Mouse (Mus musculus): ENCODE data around the gene Cactin. TPM values are rescaled to one million over a fixed set of nuclear protein-coding genes. Genes with fewer than 3 reads are reported as not detected.

Gene Cactin
- polyA plus RNA-seq, 1 experiment, result 18.2 TPM

GRCm38 (mm10) chr10:81358209-81358608, 37.3 kb downstream of the Cactin start:
- Histone ChIP-seq H3K27me3 (ENCODE audit: control insufficient read depth, insufficient read depth, low read length, poor library complexity, severe bottlenecking) (no peaks in the 10 kb centered on the region), H3K27ac (ENCODE audit: insufficient read depth, low read length) (no peak overlapping the region), H3K4me3 (ENCODE audit: low read depth, low read length) (peak overlapping the region; percentile 96), H3K9ac (ENCODE audit: low read depth, poor library complexity, severe bottlenecking) (peak overlapping the region; percentile 83), H3K4me1 (ENCODE audit: control insufficient read depth, insufficient read depth, low read length) (peaks cover 7% of the 10 kb centered on the region), H3K36me3 (ENCODE audit: control insufficient read depth, insufficient read depth, low read length, poor library complexity, severe bottlenecking) (no peaks in the 10 kb centered on the region), H3K9me3 (replicated peaks; ENCODE audit: control insufficient read depth, insufficient read depth, low read length, poor library complexity, severe bottlenecking) (no peaks in the 10 kb centered on the region)
- no peak for TF ChIP-seq EP300 (IDR thresholded peaks at IDR 0.05; ENCODE audit: insufficient read depth, low read depth, low read length)
- TF ChIP-seq CTCF (IDR thresholded peaks at IDR 0.05; ENCODE audit: low read depth, low read length), result no peak
- no peak for TF ChIP-seq POLR2A (IDR thresholded peaks at IDR 0.05; ENCODE audit: insufficient read depth, low read length)

GRCm38 (mm10) chr10:81358841-81359240, 37.9 kb downstream of the Cactin start:
- H3K4me3 ChIP-seq (ENCODE audit: low read depth, low read length), result no peak overlapping the region
- no peaks in the 10 kb centered on the region for H3K27me3 ChIP-seq (ENCODE audit: control insufficient read depth, insufficient read depth, low read length, poor library complexity, severe bottlenecking)
- H3K36me3 ChIP-seq (ENCODE audit: control insufficient read depth, insufficient read depth, low read length, poor library complexity, severe bottlenecking), result no peaks in the 10 kb centered on the region
- peaks cover 7% of the 10 kb centered on the region for H3K4me1 ChIP-seq (ENCODE audit: control insufficient read depth, insufficient read depth, low read length)
- no peak overlapping the region for H3K9ac ChIP-seq (ENCODE audit: low read depth, poor library complexity, severe bottlenecking)
- no peak for TF ChIP-seq POLR2A (IDR thresholded peaks at IDR 0.05; ENCODE audit: insufficient read depth, low read length)
- TF ChIP-seq CTCF (IDR thresholded peaks at IDR 0.05; ENCODE audit: low read depth, low read length), result no peak
- TF ChIP-seq EP300 (IDR thresholded peaks at IDR 0.05; ENCODE audit: insufficient read depth, low read depth, low read length), result no peak
- no peaks in the 10 kb centered on the region for H3K9me3 ChIP-seq (replicated peaks; ENCODE audit: control insufficient read depth, insufficient read depth, low read length, poor library complexity, severe bottlenecking)
- no peak overlapping the region for H3K27ac ChIP-seq (ENCODE audit: insufficient read depth, low read length)

- Histone ChIP-seq H3K36me3 (ENCODE audit: control insufficient read depth, insufficient read depth, low read length, poor library complexity, severe bottlenecking) (no peaks in the 10 kb centered on the region), H3K27me3 (ENCODE audit: control insufficient read depth, insufficient read depth, low read length, poor library complexity, severe bottlenecking) (no peaks in the 10 kb centered on the region), H3K27ac (ENCODE audit: insufficient read depth, low read length) (no peak overlapping the region), H3K4me1 (ENCODE audit: control insufficient read depth, insufficient read depth, low read length) (peaks cover 13% of the 10 kb centered on the region), H3K9ac (ENCODE audit: low read depth, poor library complexity, severe bottlenecking) (no peak overlapping the region), H3K9me3 (replicated peaks; ENCODE audit: control insufficient read depth, insufficient read depth, low read length, poor library complexity, severe bottlenecking) (no peaks in the 10 kb centered on the region), H3K4me3 (ENCODE audit: low read depth, low read length) (no peak overlapping the region)
- TF ChIP-seq CTCF (IDR thresholded peaks at IDR 0.05; ENCODE audit: low read depth, low read length) (no peak), EP300 (IDR thresholded peaks at IDR 0.05; ENCODE audit: insufficient read depth, low read depth, low read length) (no peak), POLR2A (IDR thresholded peaks at IDR 0.05; ENCODE audit: insufficient read depth, low read length) (no peak)
Measured at GRCm38 (mm10) chr10:81360721-81361120, 39.8 kb downstream of the Cactin start.

- H3K9ac ChIP-seq (ENCODE audit: low read depth, poor library complexity, severe bottlenecking), result no peak overlapping the region
- TF ChIP-seq EP300 (IDR thresholded peaks at IDR 0.05; ENCODE audit: insufficient read depth, low read depth, low read length) (no peak), CTCF (IDR thresholded peaks at IDR 0.05; ENCODE audit: low read depth, low read length) (no peak), POLR2A (IDR thresholded peaks at IDR 0.05; ENCODE audit: insufficient read depth, low read length) (no peak)
- no peaks in the 10 kb centered on the region for H3K27me3 ChIP-seq (ENCODE audit: control insufficient read depth, insufficient read depth, low read length, poor library complexity, severe bottlenecking)
- peaks cover 13% of the 10 kb centered on the region for H3K4me1 ChIP-seq (ENCODE audit: control insufficient read depth, insufficient read depth, low read length)
- H3K36me3 ChIP-seq (ENCODE audit: control insufficient read depth, insufficient read depth, low read length, poor library complexity, severe bottlenecking), result peaks cover 4% of the 10 kb centered on the region; the same call in 1 of the 2 replicates
- H3K4me3 ChIP-seq (ENCODE audit: low read depth, low read length), result no peak overlapping the region
- no peaks in the 10 kb centered on the region for H3K9me3 ChIP-seq (replicated peaks; ENCODE audit: control insufficient read depth, insufficient read depth, low read length, poor library complexity, severe bottlenecking)
- no peak overlapping the region for H3K27ac ChIP-seq (ENCODE audit: insufficient read depth, low read length)
Measured at GRCm38 (mm10) chr10:81362336-81362949, 41.5 kb downstream of the Cactin start.

- H3K27ac ChIP-seq (ENCODE audit: insufficient read depth, low read length), result no peak overlapping the region
- H3K36me3 ChIP-seq (ENCODE audit: control insufficient read depth, insufficient read depth, low read length, poor library complexity, severe bottlenecking), result peaks cover 4% of the 10 kb centered on the region
- TF ChIP-seq POLR2A (IDR thresholded peaks at IDR 0.05; ENCODE audit: insufficient read depth, low read length) (no peak), EP300 (IDR thresholded peaks at IDR 0.05; ENCODE audit: insufficient read depth, low read depth, low read length) (no peak), CTCF (IDR thresholded peaks at IDR 0.05; ENCODE audit: low read depth, low read length) (no peak)
- peaks cover 13% of the 10 kb centered on the region for H3K4me1 ChIP-seq (ENCODE audit: control insufficient read depth, insufficient read depth, low read length)
- no peaks in the 10 kb centered on the region for H3K27me3 ChIP-seq (ENCODE audit: control insufficient read depth, insufficient read depth, low read length, poor library complexity, severe bottlenecking)
- H3K9me3 ChIP-seq (replicated peaks; ENCODE audit: control insufficient read depth, insufficient read depth, low read length, poor library complexity, severe bottlenecking), result no peaks in the 10 kb centered on the region
- no peak overlapping the region for H3K4me3 ChIP-seq (ENCODE audit: low read depth, low read length)
- H3K9ac ChIP-seq (ENCODE audit: low read depth, poor library complexity, severe bottlenecking), result no peak overlapping the region
Measured at GRCm38 (mm10) chr10:81363436-81364346, 42.8 kb downstream of the Cactin start.

- Histone ChIP-seq H3K27ac (ENCODE audit: insufficient read depth, low read length) (no peak overlapping the region), H3K4me1 (ENCODE audit: control insufficient read depth, insufficient read depth, low read length) (peaks cover 13% of the 10 kb centered on the region), H3K4me3 (ENCODE audit: low read depth, low read length) (no peak overlapping the region), H3K9me3 (replicated peaks; ENCODE audit: control insufficient read depth, insufficient read depth, low read length, poor library complexity, severe bottlenecking) (no peaks in the 10 kb centered on the region), H3K27me3 (ENCODE audit: control insufficient read depth, insufficient read depth, low read length, poor library complexity, severe bottlenecking) (no peaks in the 10 kb centered on the region), H3K36me3 (ENCODE audit: control insufficient read depth, insufficient read depth, low read length, poor library complexity, severe bottlenecking) (peaks cover 10% of the 10 kb centered on the region), H3K9ac (ENCODE audit: low read depth, poor library complexity, severe bottlenecking) (no peak overlapping the region)
- TF ChIP-seq POLR2A (IDR thresholded peaks at IDR 0.05; ENCODE audit: insufficient read depth, low read length) (no peak), CTCF (IDR thresholded peaks at IDR 0.05; ENCODE audit: low read depth, low read length) (no peak), EP300 (IDR thresholded peaks at IDR 0.05; ENCODE audit: insufficient read depth, low read depth, low read length) (no peak)
Measured at GRCm38 (mm10) chr10:81364666-81365065, 43.8 kb downstream of the Cactin start.

Measured in ES-Bruce4 (cell line).